Mouse (Mus musculus) heart, embryonic 14.5 days (tissue): Measurements from ENCODE around the gene Med13l. TPM values are rescaled to one million over a fixed set of nuclear protein-coding genes. Genes with fewer than 3 reads are reported as not detected.
"Not testable (repeated sequence)": the region's sequence is repeated elsewhere in the genome, so short reads cannot be mapped to it uniquely, and the experiment has no call there.

Source experiments
- ATAC-seq: fragments of 200-750 bp; cut with Nextera tagmentation; 2 replicates; pipeline ENCODE4 v1.8.0; 2017; ENCODE audit warnings: low read depth, moderate TSS enrichment; ENCODE audit not compliant: insufficient number of reproducible peaks, insufficient read depth, low FRiP score
- H3K27ac ChIP-seq, 2 experiments: fragments of 200-500 bp in 1 of 2; fragments of 300-500 bp in 1 of 2; sonication (generic) in 1 of 2; replicated peaks in 1 of 2; 2 replicates each; pipeline ENCODE4 v1.5.1; 2012 to 2014; ENCODE audit warnings: low read depth in 2 of 2, low read length in 2 of 2, control low read depth in 1 of 2, mild to moderate bottlenecking in 1 of 2, mixed read lengths in 1 of 2; ENCODE audit not compliant: control insufficient read depth in 1 of 2, insufficient read depth in 1 of 2
- H3K27me3 ChIP-seq: fragments of 300-500 bp; sonication (generic); 2 replicates; pipeline ENCODE4 v1.6.1; 2014; ENCODE audit warnings: mild to moderate bottlenecking, low read length, control low read depth; ENCODE audit not compliant: control insufficient read depth, insufficient read depth
- H3K36me3 ChIP-seq: fragments of 300-500 bp; sonication (generic); 2 replicates; pipeline ENCODE4 v1.6.1; 2014; ENCODE audit warnings: mild to moderate bottlenecking, control low read depth, low read length, mixed read lengths; ENCODE audit not compliant: control insufficient read depth, insufficient read depth
- H3K4me1 ChIP-seq, 2 experiments: fragments of 200-500 bp in 1 of 2; fragments of 300-500 bp in 1 of 2; sonication (generic) in 1 of 2; 2 replicates each; pipeline ENCODE4 v1.6.1; 2012 to 2014; ENCODE audit warnings: low read length in 2 of 2, control low read depth in 1 of 2, mixed read lengths in 1 of 2; ENCODE audit not compliant: control insufficient read depth in 2 of 2, insufficient read depth in 2 of 2
- H3K4me2 ChIP-seq: fragments of 300-500 bp; sonication (generic); 2 replicates; pipeline ENCODE4 v1.6.1; 2014; ENCODE audit warnings: mild to moderate bottlenecking, low read length
- H3K4me3 ChIP-seq, 2 experiments: fragments of 200-500 bp in 1 of 2; fragments of 300-500 bp in 1 of 2; sonication (generic) in 1 of 2; 2 replicates each; pipeline ENCODE4 v1.5.1; 2012 to 2014; ENCODE audit warnings: low read length in 2 of 2, mild to moderate bottlenecking in 2 of 2, control low read depth in 1 of 2, low read depth in 1 of 2, moderate library complexity in 1 of 2; ENCODE audit not compliant: control insufficient read depth in 1 of 2, insufficient read depth in 1 of 2
- H3K9ac ChIP-seq: fragments of 300-500 bp; sonication (generic); 2 replicates; pipeline ENCODE4 v1.6.1; 2014; ENCODE audit warnings: mild to moderate bottlenecking, low read length
- H3K9me3 ChIP-seq: fragments of 300-500 bp; sonication (generic); 2 replicates; pipeline ENCODE4 v1.6.1; 2016; ENCODE audit warnings: low read length, control low read depth; ENCODE audit not compliant: control insufficient read depth
- WGBS: fragments of 180-500 bp; shearing (Covaris S2); extraction: QIAGEN DNeasy Blood & Tissue Kit; methylation state at CpG from one replicate; pipeline ENCODE4 v1.1.7; 2014; 5-methylcytosine and 5-hydroxymethylcytosine counted together
- polyA plus RNA-seq: library from polyadenylated mRNA; unstranded; fragments of >200 nt; fragmentation: Nextera tagmentation; extraction: Ambion mirVana; gene quantifications from 2 replicates; pipeline ENCODE4 v1.2.1, GENCODE M21; 2014

Med13l gene
- polyA plus RNA-seq, 1 experiment from 2014 or later = 9.0 TPM

GRCm38 (mm10) chr5:118653119-118653518 lies 92.6 kb downstream of the Med13l start:
- WGBS = 84% methylated on average over 4 of the region's 5 CpGs
- not testable (repeated sequence) for H3K9me3 ChIP-seq, H3K27ac ChIP-seq, H3K4me2 ChIP-seq, H3K4me3 ChIP-seq, ATAC-seq, H3K27me3 ChIP-seq, H3K9ac ChIP-seq, H3K36me3 ChIP-seq
- H3K4me1 ChIP-seq = peaks cover 4 to 21% of the 10 kb centered on the region in 2 experiments

GRCm38 (mm10) chr5:118654599-118654998 lies 94.1 kb downstream of the Med13l start:
- Histone ChIP-seq H3K27ac (no peak overlapping the region), H3K9me3 (no peaks in the 10 kb centered on the region), H3K4me3 (no peak overlapping the region), H3K9ac (no peak overlapping the region), H3K4me1 (peaks cover 3 to 25% of the 10 kb centered on the region in 2 experiments), H3K4me2 (no peak overlapping the region), H3K36me3 (no peaks in the 10 kb centered on the region), H3K27me3 (no peaks in the 10 kb centered on the region)
- no peak for ATAC-seq
- 83% methylated on average over 11 of the region's 11 CpGs for WGBS

- WGBS = 53% methylated on average over 2 of the region's 2 CpGs
- Histone ChIP-seq H3K27me3 (no peaks in the 10 kb centered on the region), H3K9ac (no peak overlapping the region), H3K4me1 (peaks cover under 1 to 25% of the 10 kb centered on the region in 2 experiments), H3K9me3 (no peaks in the 10 kb centered on the region), H3K36me3 (no peaks in the 10 kb centered on the region), H3K4me3 (no peak overlapping the region), H3K27ac (no peak overlapping the region), H3K4me2 (no peak overlapping the region)
- no peak for ATAC-seq
Observed at GRCm38 (mm10) chr5:118655025-118655424, 94.5 kb downstream of the Med13l start.

- no peak overlapping the region for H3K4me3 ChIP-seq
- WGBS = 49% methylated on average over 7 of the region's 7 CpGs
- H3K4me2 ChIP-seq = no peak overlapping the region
- H3K36me3 ChIP-seq = no peaks in the 10 kb centered on the region
- ATAC-seq = no peak
- H3K4me1 ChIP-seq = peaks cover 2 to 29% of the 10 kb centered on the region in 2 experiments
- no peaks in the 10 kb centered on the region for H3K27me3 ChIP-seq
- no peaks in the 10 kb centered on the region for H3K9me3 ChIP-seq
- no peak overlapping the region for H3K27ac ChIP-seq
- H3K9ac ChIP-seq = no peak overlapping the region
Observed at GRCm38 (mm10) chr5:118655428-118655827, 94.9 kb downstream of the Med13l start.

GRCm38 (mm10) chr5:118655966-118656365 lies 95.5 kb downstream of the Med13l start:
- H3K4me3 ChIP-seq = no peak overlapping the region
- no peaks in the 10 kb centered on the region for H3K9me3 ChIP-seq
- 69% methylated on average over 6 of the region's 6 CpGs for WGBS
- H3K27me3 ChIP-seq = no peaks in the 10 kb centered on the region
- no peak overlapping the region for H3K4me2 ChIP-seq
- no peak overlapping the region for H3K9ac ChIP-seq
- H3K4me1 ChIP-seq = peaks cover 2 to 28% of the 10 kb centered on the region in 2 experiments
- H3K27ac ChIP-seq = no peak overlapping the region
- no peak for ATAC-seq
- no peaks in the 10 kb centered on the region for H3K36me3 ChIP-seq

GRCm38 (mm10) chr5:118658256-118658837 lies 97.9 kb downstream of the Med13l start:
- Histone ChIP-seq H3K9me3 (no peaks in the 10 kb centered on the region), H3K4me2 (no peak overlapping the region), H3K9ac (no peak overlapping the region), H3K27ac (no peak overlapping the region), H3K36me3 (no peaks in the 10 kb centered on the region), H3K27me3 (no peaks in the 10 kb centered on the region), H3K4me3 (no peak overlapping the region), H3K4me1 (peaks cover 2 to 26% of the 10 kb centered on the region in 2 experiments; a peak in 3 of 4 replicates)
- 83% methylated on average over 7 of the region's 7 CpGs for WGBS
- no peak for ATAC-seq

GRCm38 (mm10) chr5:118659713-118660112 lies 99.2 kb downstream of the Med13l start:
- Histone ChIP-seq H3K27ac (peak overlapping the region in 1 of 2 experiments; percentile 50; a peak in 1 of 4 replicates), H3K9ac (0 out of 2 replicates have a peak overlapping the region, but pooled peaks have one; percentile 11), H3K4me1 (peaks cover 2 to 26% of the 10 kb centered on the region in 2 experiments; a peak in 3 of 4 replicates), H3K36me3 (no peaks in the 10 kb centered on the region), H3K4me3 (no peak overlapping the region), H3K9me3 (no peaks in the 10 kb centered on the region), H3K27me3 (no peaks in the 10 kb centered on the region), H3K4me2 (no peak overlapping the region)
- no peak for ATAC-seq
- WGBS = 31% methylated on average over 2 of the region's 2 CpGs

GRCm38 (mm10) chr5:118661751-118662150 lies 101.3 kb downstream of the Med13l start:
- H3K4me3 ChIP-seq = no peak overlapping the region
- H3K9me3 ChIP-seq = no peaks in the 10 kb centered on the region
- no peak for ATAC-seq
- peaks cover 11 to 38% of the 10 kb centered on the region in 2 experiments for H3K4me1 ChIP-seq
- WGBS = 58% methylated on average over 5 of the region's 5 CpGs
- no peak overlapping the region for H3K4me2 ChIP-seq
- no peaks in the 10 kb centered on the region for H3K27me3 ChIP-seq
- H3K9ac ChIP-seq = no peak overlapping the region
- no peaks in the 10 kb centered on the region for H3K36me3 ChIP-seq
- no peak overlapping the region for H3K27ac ChIP-seq
